Comparison of ENCODE assay signal across 16 mouse cellular contexts in genomic region chr2:102129235-102129634, GRCm38 (mm10). TPM values are rescaled to one million over a fixed set of nuclear protein-coding genes. Genes with fewer than 3 reads are reported as not detected.
A peak's percentile ranks its signal among the peaks of the same experiment; 100 is the strongest.
DNase-seq lines count a peak whose midpoint lies in the region; ATAC-seq lines count a peak whose summit lies in the region.
"Had no signal": no experiment of that assay in that cellular context is flagged by ENCODE, and none has a peak within 500 bp of the region (broad histone marks: within the 10 kb centered on the region; RNA-seq: fewer than 3 reads in every experiment).

No protein-coding gene starts in this region.

- no peak overlapping the region for H3K9ac ChIP-seq in forebrain, embryonic 12.5 days
- H3K9ac ChIP-seq in forebrain, embryonic 16.5 days (replicated peaks; ENCODE audit: low read depth, low read length) = no peak overlapping the region
- H3K9ac ChIP-seq in lung, embryonic 16.5 days (ENCODE audit: low read length) = no peak overlapping the region

- H3K27ac ChIP-seq in forebrain, embryonic 12.5 days = peak overlapping the region; percentile 46; the same call in 1 of the 2 replicates
- H3K27ac ChIP-seq in forebrain, embryonic 16.5 days (ENCODE audit: low read length) = no peak overlapping the region
- peak overlapping the region; percentile 71 for H3K27ac ChIP-seq in lung, embryonic 16.5 days (ENCODE audit: low read length)

- ATAC-seq in forebrain, embryonic 12.5 days (ENCODE audit: low FRiP score) = no peak
- no peak for ATAC-seq in forebrain, embryonic 16.5 days
- ATAC-seq in lung, embryonic 16.5 days (ENCODE audit: low read depth) = no peak
- ATAC-seq: inflammation-experienced regulatory T-cells, adult 6 months had no signal

- DNase-seq in lung, postnatal 25 days (ENCODE audit: low spot score) = no peak
- DNase-seq in gonadal fat pad, adult 2 months (ENCODE audit: low read depth) = peak; percentile 66
- no peak for DNase-seq in urinary bladder, postnatal 4 days (ENCODE audit: low spot score in 2 of 2)
- no peak for DNase-seq in kidney, postnatal 14 days
- no peak for DNase-seq in heart, postnatal 10 days
- DNase-seq: adrenal gland, postnatal 14 days; heart, adult 18-20 months; kidney, postnatal 36 days; layer of hippocampus, postnatal 36 days; lung, adult 18-20 months; right cerebral cortex, postnatal 25 days had no signal

- WGBS in forebrain, embryonic 12.5 days = 91% methylated on average over 4 of the region's 4 CpGs
- 76% methylated on average over 4 of the region's 4 CpGs for WGBS in forebrain, embryonic 16.5 days
- WGBS in lung, embryonic 16.5 days = 75% methylated on average over 4 of the region's 4 CpGs

- H3K27me3 ChIP-seq in forebrain, embryonic 12.5 days = no peaks in the 10 kb centered on the region
- no peaks in the 10 kb centered on the region for H3K27me3 ChIP-seq in forebrain, embryonic 16.5 days (replicated peaks; ENCODE audit: control insufficient read depth, insufficient read depth, low read length)
- no peaks in the 10 kb centered on the region for H3K27me3 ChIP-seq in lung, embryonic 16.5 days (ENCODE audit: control insufficient read depth, insufficient read depth, low read depth, low read length)

- H3K36me3 ChIP-seq in forebrain, embryonic 12.5 days (replicated peaks) = no peaks in the 10 kb centered on the region
- H3K36me3 ChIP-seq in forebrain, embryonic 16.5 days (ENCODE audit: control insufficient read depth, insufficient read depth) = no peaks in the 10 kb centered on the region
- no peaks in the 10 kb centered on the region for H3K36me3 ChIP-seq in lung, embryonic 16.5 days (ENCODE audit: control insufficient read depth, insufficient read depth, low read length)

- intact Hi-C loops in heart, postnatal 10 days (cut with DNase I) = no loop called here

- H3K9me3 ChIP-seq in forebrain, embryonic 12.5 days = no peaks in the 10 kb centered on the region
- H3K9me3 ChIP-seq in forebrain, embryonic 16.5 days (ENCODE audit: control insufficient read depth, low read length) = no peaks in the 10 kb centered on the region
- H3K9me3 ChIP-seq in lung, embryonic 16.5 days (ENCODE audit: control insufficient read depth, low read length) = no peaks in the 10 kb centered on the region

- no peak overlapping the region for H3K4me3 ChIP-seq in forebrain, embryonic 12.5 days (replicated peaks)
- no peak overlapping the region for H3K4me3 ChIP-seq in forebrain, embryonic 16.5 days (replicated peaks; ENCODE audit: low read length)
- no peak overlapping the region for H3K4me3 ChIP-seq in lung, embryonic 16.5 days (ENCODE audit: low read length)
- H3K4me3 ChIP-seq: myocyte had no signal

- H3K4me2 ChIP-seq in forebrain, embryonic 12.5 days = no peak overlapping the region
- H3K4me2 ChIP-seq in forebrain, embryonic 16.5 days (ENCODE audit: low read length) = no peak overlapping the region
- no peak overlapping the region for H3K4me2 ChIP-seq in lung, embryonic 16.5 days (ENCODE audit: low read depth, low read length)

- H3K4me1 ChIP-seq in forebrain, embryonic 12.5 days = peaks cover 44% of the 10 kb centered on the region
- H3K4me1 ChIP-seq in forebrain, embryonic 16.5 days (replicated peaks; ENCODE audit: control insufficient read depth, insufficient read depth, low read length) = peaks cover 23% of the 10 kb centered on the region
- peaks cover 62% of the 10 kb centered on the region for H3K4me1 ChIP-seq in lung, embryonic 16.5 days (replicated peaks; ENCODE audit: control insufficient read depth, insufficient read depth, low read length)

RNA-seq across cellular contexts. Expression of gene Ldlrad3, which starts 57.0 kb away (rescaled TPM):
- polyA plus RNA-seq in forebrain, embryonic 12.5 days (2016; fragmentation: Nextera tagmentation; extraction: Ambion mirVana) = 56.7 and 56.8 TPM in 2 replicates
- 29.0 and 30.6 TPM in 2 replicates for polyA plus RNA-seq in forebrain, embryonic 16.5 days (2015; fragmentation: Nextera tagmentation; extraction: Ambion mirVana)
- 47.2 and 50.0 TPM in 2 replicates for polyA plus RNA-seq in lung, embryonic 16.5 days (2015; fragmentation: Nextera tagmentation; extraction: Ambion mirVana)
- 9.8 and 16.0 TPM in 2 replicates for polyA plus RNA-seq in gonadal fat pad, adult 2 months (2012; rRNA removed)
- total RNA-seq in heart, postnatal 10 days (2021) = 10 to 100 TPM in 1 of 2 experiments, 1 to 10 TPM in 1; 9.2 to 10.3 TPM
